Mouse (Mus musculus): ENCODE measurements at regions not wholly inside any gene's neighbourhood (a gene's known extent, or its start where the extent isn't known, plus 50 kb on each side); places are given as distances from the start of the nearest gene placed in this dataset.
"Not testable (repeated sequence)": the region's sequence is repeated elsewhere in the genome, so short reads cannot be mapped to it uniquely, and the experiment has no call there.

DNA sequence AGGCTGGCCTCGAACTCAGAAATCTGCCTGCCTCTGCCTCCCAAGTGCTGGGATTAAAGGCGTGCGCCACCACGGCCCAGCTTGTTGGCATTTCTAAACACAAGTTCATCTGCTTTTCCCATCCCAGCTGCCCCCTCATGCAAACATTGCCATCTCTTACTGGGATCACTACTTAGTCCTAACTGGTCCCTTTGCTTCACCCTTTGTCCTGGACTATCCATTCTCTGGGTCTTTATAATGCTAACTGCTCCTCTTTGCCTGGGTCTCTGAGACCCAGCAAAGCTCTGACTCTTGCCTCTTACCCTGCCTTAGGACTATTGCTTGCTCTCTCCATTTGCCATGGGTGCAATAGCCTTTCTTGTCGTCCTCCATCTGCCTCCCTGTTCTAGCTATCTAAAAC is 103.7 kb downstream of the Dad1 start:
- DNase-seq (ENCODE audit: low read depth, low spot score), result no peak

DNA sequence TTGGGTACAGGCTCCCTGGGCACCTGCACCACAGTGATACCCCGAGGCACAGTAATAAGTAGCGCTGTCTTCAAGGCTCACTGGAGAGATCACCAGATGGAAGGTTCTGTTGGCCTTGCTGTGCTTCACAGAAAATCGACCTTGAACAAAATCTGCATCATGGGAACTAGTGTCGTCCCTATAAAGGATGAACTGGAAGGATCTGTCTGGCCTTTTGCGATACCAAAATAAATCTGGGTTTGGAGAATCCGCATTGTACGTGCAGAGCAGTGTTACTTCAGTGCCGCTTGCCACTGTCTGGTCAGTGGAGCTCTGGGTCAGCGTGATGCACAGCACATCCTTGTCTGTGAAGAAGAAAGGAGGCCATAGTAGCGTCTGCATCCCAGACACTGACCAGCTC is 105.3 kb downstream of the Dad1 start:
- DNase-seq (ENCODE audit: low read depth, low spot score), result no peak

DNA sequence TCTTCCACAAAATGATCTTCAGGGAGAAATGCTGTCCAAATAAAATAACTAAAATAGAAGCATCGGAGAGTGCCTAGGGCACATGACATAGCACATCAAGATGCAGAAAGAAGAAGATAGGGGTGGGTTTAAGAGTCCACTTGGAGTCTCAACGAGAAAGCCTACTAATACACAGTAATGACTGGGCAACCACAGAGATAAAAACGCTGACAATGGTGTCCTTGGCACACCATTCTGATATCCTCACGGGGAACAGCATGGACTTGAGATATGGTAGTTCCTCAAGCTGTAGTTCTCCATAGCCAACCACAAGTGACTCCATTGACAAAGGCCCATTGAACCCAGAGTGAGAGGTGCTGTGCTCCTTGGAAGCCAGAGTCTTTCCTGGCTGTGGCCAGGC is 105.8 kb downstream of the Dad1 start:
- no peak for DNase-seq (ENCODE audit: low read depth, low spot score)

DNA sequence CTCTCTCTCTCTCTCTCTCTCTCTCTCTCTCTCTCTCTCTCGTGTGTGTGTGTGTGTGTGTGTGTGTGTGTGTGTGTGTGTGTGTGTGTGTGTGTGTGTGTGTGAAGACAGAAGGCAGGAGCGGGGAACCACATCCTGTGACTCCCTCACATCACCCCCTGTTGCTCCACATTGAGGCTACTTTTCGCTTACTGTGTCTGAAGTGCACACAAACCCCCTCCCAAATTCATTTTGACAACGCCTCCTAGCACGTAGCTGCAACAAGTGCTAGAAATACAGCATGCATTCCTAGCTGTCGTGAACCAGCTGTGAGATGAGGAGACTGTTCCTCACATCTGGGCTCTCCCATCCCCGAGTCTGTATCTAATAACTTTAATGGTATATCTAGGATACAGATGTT is 106.4 kb downstream of the Dad1 start:
- DNase-seq (ENCODE audit: low read depth, low spot score), result peak; percentile 51

DNA sequence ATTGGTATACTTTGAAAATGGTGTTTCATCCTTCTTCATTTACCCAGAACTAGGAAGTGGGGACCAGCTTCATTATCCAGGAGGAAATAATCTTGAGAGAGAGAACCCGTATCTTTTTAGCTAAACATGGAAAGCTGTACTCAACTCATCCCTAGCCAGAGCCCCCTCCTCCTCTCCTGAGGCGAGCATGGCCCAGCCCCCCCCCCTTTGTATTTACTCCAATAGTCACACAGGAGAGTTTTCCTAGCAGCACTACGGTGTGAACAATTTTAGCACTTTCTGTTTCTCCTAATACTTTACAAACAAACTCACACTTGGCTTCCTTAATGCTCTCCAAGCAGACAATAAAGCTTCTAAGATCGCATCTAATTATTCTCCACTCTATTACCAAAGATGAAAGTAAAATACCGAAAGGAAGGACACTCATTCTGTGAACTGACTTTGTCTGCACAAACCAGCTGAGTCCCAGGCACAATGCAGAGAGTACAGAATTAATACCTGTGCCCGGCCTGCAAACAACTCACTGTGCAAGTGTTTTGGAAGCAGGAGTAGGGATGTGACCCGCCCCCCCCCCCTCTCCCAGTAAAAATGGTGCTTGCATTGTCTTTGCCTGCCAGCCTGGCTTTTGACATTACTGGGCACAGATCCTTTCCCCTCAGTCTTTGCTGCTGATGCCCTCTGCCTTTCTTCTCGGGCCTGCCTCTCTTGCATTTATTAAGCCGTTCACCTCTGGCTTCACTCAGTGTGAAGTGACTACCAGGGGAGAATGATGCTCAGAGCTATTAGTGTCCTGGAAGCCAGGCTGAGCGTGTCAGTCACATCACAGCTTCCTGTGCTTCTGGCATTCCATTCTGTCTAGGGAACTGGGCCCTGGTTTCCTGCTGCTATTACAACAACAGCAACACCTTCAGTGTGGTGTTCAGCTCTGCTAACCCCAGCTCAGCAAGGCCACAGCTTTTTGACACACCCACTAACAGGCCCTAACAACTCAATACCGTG is 107.9 kb downstream of the Dad1 start:
- DNase-seq (ENCODE audit: low read depth, low spot score), result no peak

DNA sequence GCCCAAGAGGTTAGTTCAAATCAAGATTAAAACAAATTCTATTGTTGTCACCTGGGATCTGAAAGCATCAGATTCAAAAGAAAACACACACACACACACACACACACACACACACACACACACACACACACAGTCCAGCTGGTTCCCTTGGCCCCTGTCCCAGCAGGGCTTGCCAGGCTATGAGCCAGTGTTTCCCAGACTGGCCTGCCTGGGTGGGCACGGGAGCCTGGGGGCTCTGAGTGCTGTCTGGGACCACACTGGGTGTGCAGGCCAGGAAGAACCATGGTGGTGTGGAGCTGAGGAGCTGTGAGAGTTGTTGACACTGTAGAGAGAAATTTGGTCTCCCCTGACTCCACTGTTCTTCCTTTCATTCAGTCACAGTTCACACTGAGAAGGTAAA is 110.1 kb downstream of the Dad1 start:
- DNase-seq (ENCODE audit: low read depth, low spot score), result no peak

DNA sequence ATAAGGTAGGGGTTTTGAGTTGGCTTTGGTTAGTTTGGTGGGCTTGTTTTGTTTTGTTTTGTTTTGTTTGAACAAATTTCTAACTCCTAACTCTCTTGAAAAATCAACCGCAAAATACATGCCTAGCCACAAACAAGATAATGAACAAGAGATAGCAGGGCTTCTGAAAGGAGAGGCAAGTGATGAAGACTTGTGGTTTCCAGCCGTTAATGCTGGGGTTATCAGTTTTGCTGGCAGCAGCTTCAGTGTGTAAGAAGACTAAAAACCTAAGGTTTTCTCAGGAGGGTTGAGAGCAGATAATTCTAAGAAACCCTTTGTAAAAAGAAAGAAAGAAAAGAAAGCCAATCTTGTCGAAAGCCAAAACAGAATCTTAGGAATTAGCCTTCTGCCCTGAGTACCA is 115.6 kb downstream of the Dad1 start:
- DNase-seq (ENCODE audit: low read depth, low spot score), result no peak

DNA sequence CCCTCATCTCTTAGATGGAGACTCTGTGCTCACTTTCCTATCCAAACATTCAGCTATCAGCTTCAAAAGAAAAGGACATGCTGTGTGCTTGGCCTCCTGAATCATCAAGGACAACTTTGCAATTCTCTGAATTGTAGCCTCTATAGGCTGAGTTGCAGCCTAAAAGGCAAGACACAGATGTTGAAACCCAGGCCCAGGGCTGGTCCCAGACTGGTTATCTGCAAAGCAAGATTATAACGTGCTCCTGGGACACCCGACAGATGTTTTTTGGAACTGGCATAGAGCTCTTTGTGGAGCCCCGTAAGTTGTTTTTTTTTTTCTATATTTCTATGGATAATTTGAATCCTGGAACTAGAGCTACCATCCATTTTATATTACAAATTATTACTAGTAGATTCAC is 117.4 kb downstream of the Dad1 start:
- DNase-seq (ENCODE audit: low read depth, low spot score), result no peak

DNA sequence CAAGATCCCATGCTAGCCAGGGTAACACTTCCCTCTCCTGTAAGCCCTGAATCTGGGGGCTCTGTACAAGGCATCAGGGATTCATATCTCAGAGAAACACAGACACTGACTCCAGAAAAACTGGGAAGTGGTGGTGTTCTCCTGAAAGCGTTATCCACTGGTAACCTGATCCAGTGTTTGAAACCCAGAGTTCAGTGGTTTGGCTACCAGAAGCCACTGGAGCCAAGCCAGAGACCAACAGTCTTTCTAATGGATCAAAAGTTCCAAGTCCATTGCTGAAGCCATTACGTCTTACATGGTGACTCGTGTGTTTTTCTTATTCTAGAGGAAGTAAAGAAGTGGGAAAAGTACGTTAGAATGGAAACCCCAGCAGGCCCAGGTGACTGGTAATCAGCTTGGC is 125.6 kb downstream of the Dad1 start:
- no peak for DNase-seq (ENCODE audit: low read depth, low spot score)

DNA sequence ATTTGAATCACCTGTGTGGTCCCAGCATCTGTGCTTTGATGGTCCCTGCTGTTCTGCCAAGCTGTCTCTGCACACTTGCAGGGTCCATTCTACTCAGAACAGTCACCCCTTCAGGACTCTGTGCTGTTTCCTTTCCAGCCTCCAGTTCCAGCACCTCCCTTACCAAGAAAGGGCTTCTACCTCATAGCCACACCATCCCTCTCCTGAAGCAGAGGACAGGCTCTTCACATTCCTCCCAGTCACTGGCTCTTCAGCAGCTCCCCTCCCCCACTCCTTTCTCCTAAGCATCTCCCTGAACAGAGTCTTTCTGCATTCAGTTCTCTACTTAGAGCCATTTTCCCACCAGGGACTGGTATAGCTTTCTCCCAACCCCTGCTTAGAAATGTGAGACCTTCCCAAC is 128.4 kb downstream of the Dad1 start:
- no peak for DNase-seq (ENCODE audit: low read depth, low spot score)

DNA sequence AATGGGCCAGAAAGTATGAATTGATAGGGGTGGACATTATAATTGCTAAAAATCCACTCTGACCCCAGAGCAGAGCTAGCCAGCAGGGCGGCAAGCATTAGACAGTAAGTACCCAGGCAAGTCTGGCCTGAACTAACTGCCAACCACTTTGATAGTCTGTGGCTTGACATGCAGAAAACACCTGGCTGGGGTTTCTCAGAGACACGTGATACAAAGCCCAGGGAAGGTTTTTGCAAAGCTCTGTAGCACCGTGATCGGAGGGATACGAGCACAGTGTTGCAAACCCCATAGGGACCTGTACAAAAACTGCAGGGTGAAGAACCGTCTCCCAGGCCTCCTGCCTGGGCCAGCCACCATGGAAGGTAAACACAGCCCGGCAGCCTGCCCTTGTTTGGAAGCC is 131.9 kb downstream of the Dad1 start:
- no peak for DNase-seq (ENCODE audit: low read depth, low spot score)

DNA sequence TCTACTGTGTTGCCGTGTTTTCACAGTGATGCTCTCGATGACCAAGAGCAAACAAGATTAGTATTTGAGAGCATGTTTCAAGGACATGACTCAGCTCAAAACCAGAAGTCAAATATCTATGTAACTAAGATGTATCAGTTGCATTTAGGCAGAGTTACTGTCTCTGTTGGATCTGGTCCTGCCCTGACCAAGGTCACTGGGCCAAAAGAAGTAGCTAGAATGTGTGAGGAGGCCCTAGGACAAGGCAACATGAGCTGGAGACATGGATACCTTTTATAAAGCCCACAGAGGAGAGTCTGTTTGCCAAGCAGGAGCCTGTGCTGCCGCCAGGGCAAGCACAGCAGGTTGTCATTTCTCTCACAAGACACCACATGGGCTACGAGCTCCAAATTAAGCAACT is 132.6 kb downstream of the Dad1 start:
- no peak for DNase-seq (ENCODE audit: low read depth, low spot score)

DNA sequence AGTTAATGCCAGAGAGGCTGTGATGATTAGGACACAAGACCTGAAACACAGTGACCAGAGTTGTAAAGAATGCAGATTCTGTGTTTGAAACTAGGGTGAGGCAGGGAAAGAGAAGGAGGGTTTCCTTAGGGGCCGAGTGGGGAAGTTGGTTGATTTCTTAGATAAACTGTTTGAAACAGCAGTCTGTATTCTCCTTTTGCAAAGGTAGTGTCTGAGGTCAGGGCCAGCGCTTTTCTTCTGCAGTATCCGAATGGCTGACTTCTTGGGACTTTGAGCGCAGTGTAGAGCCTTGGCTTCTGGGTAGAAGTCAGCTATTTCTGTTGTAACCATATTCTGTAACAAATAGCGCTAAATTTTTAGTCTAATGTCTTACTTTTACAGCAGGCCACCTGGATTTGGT is 133.7 kb downstream of the Dad1 start:
- DNase-seq (ENCODE audit: low read depth, low spot score), result no peak

DNA sequence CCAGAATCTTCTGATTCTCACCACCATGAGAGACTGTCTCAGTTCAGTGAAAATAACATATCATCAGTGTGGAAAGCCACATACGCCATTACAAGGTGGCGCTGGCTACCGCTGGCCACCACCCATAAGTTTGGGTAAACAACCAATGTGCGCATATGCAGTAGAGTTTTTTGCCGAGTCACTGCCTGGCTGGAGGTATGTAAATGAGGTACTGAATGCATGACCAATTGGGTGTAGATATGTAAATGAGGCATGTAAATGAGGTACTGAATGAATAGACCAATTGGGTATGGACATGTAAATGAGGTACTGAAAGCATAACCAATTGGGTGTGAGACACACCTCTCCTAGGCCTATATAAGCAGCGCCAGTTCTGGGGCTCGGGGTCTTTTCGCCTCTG is 136.3 kb downstream of the Dad1 start:
- not testable (repeated sequence) for DNase-seq (ENCODE audit: low read depth, low spot score)

DNA sequence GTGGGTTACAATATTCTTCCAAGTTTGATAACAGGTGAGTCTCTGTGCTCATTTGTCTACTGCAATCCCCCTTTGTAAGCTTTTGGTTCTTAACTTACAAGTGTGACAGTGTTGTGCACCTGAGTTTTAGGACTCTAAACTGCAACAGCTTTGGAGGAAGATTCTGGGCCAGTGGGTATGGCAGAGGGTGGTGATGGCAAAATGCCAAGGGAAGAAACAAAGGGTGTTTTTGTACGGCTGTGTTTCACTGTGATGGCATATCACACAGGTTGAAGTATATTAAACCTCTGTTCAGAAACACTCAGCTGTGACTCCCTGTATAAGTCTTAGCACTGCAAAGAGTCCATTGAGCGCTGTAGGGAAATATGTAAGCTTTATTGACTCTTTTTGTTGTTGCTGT is 140.7 kb downstream of the Dad1 start:
- DNase-seq (ENCODE audit: low read depth, low spot score), result no peak

DNA sequence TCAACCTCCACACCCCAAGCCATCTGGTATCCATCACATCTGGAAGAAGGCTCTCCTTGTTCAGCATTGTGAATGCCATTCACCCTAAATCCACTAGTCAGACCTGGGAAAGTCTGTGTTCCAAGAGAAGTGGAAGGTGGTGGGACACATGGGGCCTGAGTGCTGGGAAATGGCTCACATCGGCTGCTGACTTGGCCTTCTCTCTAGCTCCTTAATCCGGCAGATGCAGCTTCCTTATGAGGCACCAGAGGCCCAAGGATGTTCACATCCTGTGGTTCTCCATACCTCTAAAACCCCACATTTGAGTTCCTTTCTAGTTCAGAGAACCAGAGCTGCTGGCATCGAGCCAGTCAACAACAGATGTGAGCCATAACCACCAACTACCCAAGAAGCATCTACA is 142.9 kb downstream of the Dad1 start:
- peak; percentile 3 for DNase-seq (ENCODE audit: low read depth, low spot score)

DNA sequence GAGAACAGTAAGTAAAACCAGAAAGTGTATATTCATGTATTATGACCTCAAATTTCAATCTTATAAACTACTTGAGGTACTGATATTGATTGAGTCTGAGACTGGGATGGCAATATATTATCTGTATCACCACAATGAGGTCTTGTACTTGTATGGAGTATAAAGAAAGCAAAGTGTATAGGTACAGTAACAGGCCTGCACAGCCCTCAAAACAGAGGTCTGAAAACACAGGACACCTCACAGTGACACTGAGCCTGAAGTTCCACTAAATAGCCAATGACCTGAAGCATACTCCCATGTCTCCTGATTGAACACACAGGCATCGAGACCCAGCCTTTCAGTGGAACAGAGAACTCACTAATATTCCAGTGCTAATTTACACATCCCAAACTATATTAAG is 144.8 kb downstream of the Dad1 start:
- no peak for DNase-seq (ENCODE audit: low read depth, low spot score)

DNA sequence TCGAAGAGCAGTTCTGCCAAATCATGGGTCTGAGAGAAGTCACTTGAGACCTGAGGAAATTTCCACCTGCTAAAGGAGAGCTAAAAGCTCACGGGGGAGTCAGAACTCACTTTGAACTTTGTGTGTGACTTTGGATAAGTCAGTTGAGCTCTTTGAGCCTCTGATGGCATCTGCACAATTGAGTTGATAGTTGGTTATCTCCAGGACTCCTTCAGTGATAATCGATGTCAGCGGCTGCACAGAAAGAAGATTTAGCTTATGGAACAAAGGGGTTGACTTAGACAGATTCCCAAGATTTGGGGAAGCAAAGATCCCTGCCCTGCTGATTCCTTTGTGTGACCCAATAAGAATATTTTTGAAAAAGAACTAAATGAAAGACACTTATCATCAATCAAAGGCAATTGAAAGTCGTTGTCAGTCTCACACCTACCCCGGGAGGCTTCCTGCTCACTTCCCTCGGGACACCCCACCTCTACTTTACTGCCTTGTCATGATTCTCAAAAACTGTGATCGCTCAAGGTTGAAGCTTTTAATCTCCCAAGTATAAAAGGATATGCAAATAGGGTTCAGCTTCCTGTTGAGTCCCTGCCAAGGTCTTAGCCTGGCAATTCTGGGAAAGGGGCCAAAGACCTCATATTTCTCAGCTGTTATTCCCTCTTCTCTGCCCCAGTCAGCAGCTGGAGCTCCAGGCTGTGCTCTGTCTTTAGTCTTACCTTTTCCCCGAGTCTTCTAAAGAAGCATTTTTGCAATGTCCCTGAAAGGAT is 145.4 kb downstream of the Dad1 start:
- DNase-seq (ENCODE audit: low read depth, low spot score), result no peak

DNA sequence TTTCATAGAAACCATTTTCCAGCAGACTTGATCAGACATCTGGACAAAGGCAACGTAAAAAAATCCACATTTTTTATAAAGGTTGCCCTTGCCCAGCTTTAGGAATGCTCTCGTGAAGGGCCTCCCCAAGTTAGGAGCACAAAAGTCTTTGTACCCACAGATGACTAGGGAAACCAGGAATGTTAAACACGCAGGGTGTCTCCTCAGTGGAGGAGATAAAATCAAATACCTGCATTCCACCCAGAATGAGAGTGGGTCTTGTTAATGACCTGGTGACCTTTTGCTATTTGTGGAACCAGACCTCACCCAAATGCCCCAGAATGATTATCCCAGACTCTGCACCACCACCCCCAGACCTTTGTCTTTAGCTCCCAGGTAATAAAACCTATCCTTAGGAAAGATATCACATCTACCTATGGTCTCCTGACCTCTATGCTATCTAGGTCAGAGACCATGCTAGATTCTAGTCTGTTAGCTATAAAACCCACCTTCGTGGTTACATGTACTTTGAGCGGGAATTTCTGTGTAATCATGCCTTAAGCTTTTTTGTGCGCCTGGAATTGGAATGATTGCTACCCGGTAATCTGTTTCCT is 146.6 kb downstream of the Dad1 start:
- no peak for DNase-seq (ENCODE audit: low read depth, low spot score)

DNA sequence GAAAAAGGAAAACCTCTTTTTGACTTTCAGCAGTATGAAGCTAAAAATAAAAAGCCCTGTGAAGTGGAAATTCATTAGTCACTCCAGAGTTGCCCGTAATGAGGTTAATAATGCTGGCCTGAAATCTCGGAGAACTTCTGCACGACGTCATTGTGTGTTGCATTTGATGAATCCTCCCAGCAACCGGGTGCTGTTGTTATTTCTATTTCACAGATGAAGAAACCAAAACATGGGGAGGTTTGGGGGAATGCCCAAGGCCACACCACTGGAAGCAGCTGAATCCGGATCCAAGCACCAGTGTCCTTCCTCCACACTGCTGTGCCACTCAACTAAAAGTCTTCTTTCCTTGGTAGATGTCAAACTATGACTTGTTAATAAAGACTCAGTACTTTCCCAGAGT is 149.7 kb downstream of the Dad1 start:
- no peak for DNase-seq (ENCODE audit: low read depth, low spot score)

DNA sequence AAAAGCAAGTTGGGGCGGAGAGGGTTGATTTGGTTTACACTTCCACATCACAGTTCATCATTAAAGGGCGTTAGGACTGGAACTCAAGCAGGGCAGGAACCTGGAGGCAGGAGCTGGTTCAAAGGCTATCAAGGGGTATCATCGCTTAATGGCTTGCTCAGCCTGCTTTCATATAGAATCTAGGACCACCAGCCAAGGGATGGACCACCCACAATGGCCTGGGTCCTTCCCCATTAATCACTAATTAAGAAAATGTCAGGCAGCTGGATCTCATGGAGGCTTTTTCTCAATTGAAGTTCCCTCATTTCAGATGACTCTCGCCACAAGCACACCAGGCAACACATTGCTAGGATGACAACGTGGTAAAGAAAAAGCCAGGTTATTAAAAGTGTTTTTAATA is 150.4 kb downstream of the Dad1 start:
- no peak for DNase-seq (ENCODE audit: low read depth, low spot score)

DNA sequence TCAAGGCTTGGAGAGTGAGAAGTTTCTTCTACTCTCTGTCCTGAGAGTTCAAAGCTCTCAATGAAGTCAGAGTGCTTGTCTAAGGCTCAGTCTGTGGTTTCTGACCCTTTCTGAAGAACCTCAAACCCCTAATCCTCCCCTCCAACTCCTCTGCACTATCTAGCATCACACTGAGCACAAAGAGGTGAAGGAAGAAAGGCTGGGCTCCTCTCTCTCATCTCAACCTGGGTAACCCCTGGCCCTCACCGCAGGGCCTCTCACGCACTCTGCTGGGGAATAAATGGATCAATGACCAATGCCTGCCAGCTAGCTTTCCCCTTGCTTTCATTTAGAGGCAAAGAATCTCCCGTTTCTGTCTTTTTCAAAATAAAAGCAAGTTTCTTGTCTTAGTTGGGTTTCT is 150.8 kb downstream of the Dad1 start:
- no peak for DNase-seq (ENCODE audit: low read depth, low spot score)

DNA sequence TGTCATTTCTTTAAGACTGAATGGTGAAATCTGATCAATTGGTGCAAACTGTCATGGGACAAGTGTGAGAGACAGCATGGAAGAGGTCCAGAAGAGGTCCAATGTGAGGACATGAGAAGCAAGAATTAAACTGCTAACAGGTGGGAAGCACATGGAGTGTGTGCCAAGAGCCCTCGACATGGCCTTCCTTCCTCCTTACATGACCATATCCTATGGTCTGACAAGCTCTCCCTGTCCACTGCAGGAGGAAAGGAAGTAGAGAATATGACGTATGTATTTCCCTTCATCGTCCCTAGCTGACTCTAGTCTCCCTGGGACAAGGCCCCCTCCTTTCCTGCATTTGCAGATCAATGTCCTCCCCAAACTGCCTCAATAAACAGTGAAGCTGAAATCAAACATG is 152.1 kb downstream of the Dad1 start:
- DNase-seq (ENCODE audit: low read depth, low spot score), result no peak

Measured in CD4-positive helper T cell, adult 2 months (primary cell).